Mouse (Mus musculus) limb, embryonic 14.5 days (tissue): ENCODE data around the gene Smyd3. TPM values are rescaled to one million over a fixed set of nuclear protein-coding genes. Genes with fewer than 3 reads are reported as not detected.

Source experiments
- ATAC-seq: fragments of 200-750 bp; cut with Nextera tagmentation; 2 replicates; pipeline ENCODE4 v1.8.0; 2017; ENCODE audit warnings: low read depth, moderate number of reproducible peaks, moderate TSS enrichment; ENCODE audit not compliant: low FRiP score
- DNase-seq: peaks from one replicate; pipeline ENCODE4 v3.0.0-alpha.2; 2015; ENCODE audit warnings: low spot score
- H3K27ac ChIP-seq: fragments of 300-500 bp; sonication (generic); replicated peaks from 2 replicates; pipeline ENCODE4 v1.5.1; 2014; ENCODE audit warnings: low read depth, mild to moderate bottlenecking, low read length, moderate library complexity, mixed read lengths
- H3K27me3 ChIP-seq: fragments of 300-500 bp; sonication (generic); 2 replicates; pipeline ENCODE4 v1.6.1; 2014; ENCODE audit warnings: low read length, mixed read lengths; ENCODE audit not compliant: control insufficient read depth, insufficient read depth
- H3K36me3 ChIP-seq: fragments of 300-500 bp; sonication (generic); 2 replicates; pipeline ENCODE4 v1.6.1; 2014; ENCODE audit warnings: mild to moderate bottlenecking, low read length, moderate library complexity, mixed read lengths; ENCODE audit not compliant: control insufficient read depth, insufficient read depth
- H3K4me1 ChIP-seq: fragments of 300-500 bp; sonication (generic); 2 replicates; pipeline ENCODE4 v1.6.1; 2014; ENCODE audit warnings: antibody characterized with exemption, low read length, mixed read lengths; ENCODE audit not compliant: control insufficient read depth, insufficient read depth
- H3K4me2 ChIP-seq: fragments of 300-500 bp; sonication (generic); replicated peaks from 2 replicates; pipeline ENCODE4 v1.6.1; 2014; ENCODE audit warnings: low read depth, mild to moderate bottlenecking, low read length, moderate library complexity; ENCODE audit not compliant: severe bottlenecking
- H3K4me3 ChIP-seq: fragments of 300-500 bp; sonication (generic); replicated peaks from 2 replicates; pipeline ENCODE4 v1.5.1; 2014; ENCODE audit warnings: low read length
- H3K9ac ChIP-seq: fragments of 300-500 bp; sonication (generic); 2 replicates; pipeline ENCODE4 v1.6.1; 2014; ENCODE audit warnings: mild to moderate bottlenecking, low read depth, low read length, moderate library complexity; ENCODE audit not compliant: severe bottlenecking
- H3K9me3 ChIP-seq: fragments of 300-500 bp; sonication (generic); 2 replicates; pipeline ENCODE4 v1.6.1; 2016; ENCODE audit warnings: low read length; ENCODE audit not compliant: control insufficient read depth
- POLR2A ChIP-seq: fragments of 200-500 bp; IDR thresholded peaks from 2 replicates; pipeline ENCODE4 v1.8.0; 2012; ENCODE audit warnings: inconsistent platforms, mild to moderate bottlenecking, moderate library complexity, borderline replicate concordance; ENCODE audit not compliant: insufficient read depth, insufficient read length; ENCODE audit errors: extremely low read depth
- WGBS: fragments of 180-500 bp; shearing (Covaris S2); extraction: QIAGEN DNeasy Blood & Tissue Kit; methylation state at CpG from one replicate; pipeline ENCODE4 v1.1.7; 2014; 5-methylcytosine and 5-hydroxymethylcytosine counted together
- polyA plus RNA-seq, 2 experiments: library from polyadenylated mRNA; depleted of rRNA in 1 of 2; stranded (reverse) in 1 of 2; unstranded in 1 of 2; fragments of >200 nt; fragmentation: Nextera tagmentation in 1 of 2; extraction: Ambion mirVana in 1 of 2; gene quantifications; 2 replicates each; pipeline versions ENCODE4 v1.2.1 to v1.2.3; 2012 to 2014

The Smyd3 gene
- polyA plus RNA-seq, 2 experiments = 9.8 to 21.5 TPM

- no peak overlapping the region for H3K4me3 ChIP-seq
- H3K27ac ChIP-seq = no peak overlapping the region
- 69% methylated on average over 5 of the region's 5 CpGs for WGBS
- DNase-seq (no peak), ATAC-seq (no peak)
- H3K9ac ChIP-seq = no peak overlapping the region
- no peaks in the 10 kb centered on the region for H3K27me3 ChIP-seq
- no peak for TF ChIP-seq POLR2A
- no peaks in the 10 kb centered on the region; the same call in 1 of the 2 replicates for H3K4me1 ChIP-seq
- no peak overlapping the region for H3K4me2 ChIP-seq
- H3K9me3 ChIP-seq = no peaks in the 10 kb centered on the region
- no peaks in the 10 kb centered on the region for H3K36me3 ChIP-seq
Observed at GRCm38 (mm10) chr1:179400835-179401234, 117.0 kb downstream of the Smyd3 start.

DNA sequence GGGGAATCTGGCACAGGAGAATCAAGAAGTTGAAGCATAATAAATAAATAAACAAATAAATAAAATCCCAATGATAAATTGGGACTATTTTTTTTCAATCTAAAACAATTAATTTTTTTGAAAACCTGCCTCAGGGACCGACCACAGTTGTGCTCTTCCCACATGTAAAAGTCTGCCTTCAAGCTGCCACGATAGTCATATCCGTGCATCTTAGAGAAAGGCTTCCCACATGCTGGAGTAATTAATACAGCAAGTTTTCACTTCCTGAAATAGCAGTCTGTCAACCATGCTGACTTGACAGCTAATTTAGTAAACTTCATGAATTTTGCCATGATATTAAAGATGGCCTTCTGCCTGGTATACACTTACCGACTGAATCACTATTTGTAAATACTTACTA, 119.2 kb downstream of the Smyd3 start:
- Histone ChIP-seq H3K4me1 (no peaks in the 10 kb centered on the region; the same call in 1 of the 2 replicates), H3K36me3 (no peaks in the 10 kb centered on the region), H3K4me2 (no peak overlapping the region), H3K27ac (no peak overlapping the region), H3K4me3 (no peak overlapping the region), H3K27me3 (no peaks in the 10 kb centered on the region), H3K9ac (no peak overlapping the region), H3K9me3 (no peaks in the 10 kb centered on the region)
- ATAC-seq (no peak), DNase-seq (no peak)
- no peak for TF ChIP-seq POLR2A
- 67% methylated on average over 4 of the region's 4 CpGs for WGBS

DNA sequence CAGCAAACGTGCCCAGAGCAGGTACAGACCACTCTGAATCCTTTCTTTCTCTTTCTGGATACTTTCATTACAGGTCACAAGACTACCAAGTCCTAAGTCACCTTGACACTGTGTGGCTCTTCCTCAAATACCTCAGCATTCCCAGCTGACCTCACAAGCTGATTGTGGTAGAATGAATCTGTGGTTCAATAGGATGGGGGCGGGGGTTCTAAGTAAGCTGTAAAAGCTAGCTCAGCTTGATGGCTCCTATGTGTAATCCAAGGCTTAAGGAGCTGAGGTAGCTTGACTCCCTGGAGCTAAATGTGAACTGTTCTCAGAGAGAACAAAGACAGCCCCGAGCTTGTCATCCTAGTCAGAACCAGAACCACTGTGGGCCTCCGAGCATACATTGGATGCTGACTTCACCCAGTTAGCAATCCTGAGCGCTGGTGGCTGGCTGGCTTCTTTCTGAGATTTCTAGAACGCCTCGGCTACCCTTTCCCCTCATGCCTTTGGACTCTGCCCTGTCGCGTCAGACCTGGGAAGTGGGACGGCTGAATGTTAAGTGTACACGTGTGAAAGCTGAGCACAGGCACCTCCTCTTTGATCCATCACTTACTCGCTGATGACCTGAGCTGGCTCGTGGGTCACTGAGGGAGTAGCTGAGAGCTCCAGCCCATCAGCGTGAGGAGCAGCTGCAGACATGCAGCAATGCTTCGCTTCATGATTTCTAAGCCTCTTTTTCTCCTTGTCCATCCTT, 131.4 kb downstream of the Smyd3 start:
- Histone ChIP-seq H3K4me1 (no peaks in the 10 kb centered on the region), H3K27ac (no peak overlapping the region), H3K9ac (no peak overlapping the region), H3K36me3 (no peaks in the 10 kb centered on the region), H3K4me3 (no peak overlapping the region), H3K27me3 (no peaks in the 10 kb centered on the region), H3K9me3 (no peaks in the 10 kb centered on the region), H3K4me2 (no peak overlapping the region)
- DNase-seq = no peak
- 37% methylated on average over 15 of the region's 15 CpGs for WGBS
- no peak for TF ChIP-seq POLR2A
- ATAC-seq = no peak

- H3K27ac ChIP-seq = no peak overlapping the region
- ATAC-seq (no peak), DNase-seq (no peak)
- no peaks in the 10 kb centered on the region for H3K27me3 ChIP-seq
- H3K9me3 ChIP-seq = no peaks in the 10 kb centered on the region
- H3K4me2 ChIP-seq = no peak overlapping the region
- 88% methylated on average over 7 of the region's 7 CpGs for WGBS
- H3K9ac ChIP-seq = no peak overlapping the region
- H3K36me3 ChIP-seq = no peaks in the 10 kb centered on the region
- H3K4me3 ChIP-seq = no peak overlapping the region
- no peak for TF ChIP-seq POLR2A
- no peaks in the 10 kb centered on the region for H3K4me1 ChIP-seq
Observed at GRCm38 (mm10) chr1:179385691-179386090, 132.2 kb downstream of the Smyd3 start.

DNA sequence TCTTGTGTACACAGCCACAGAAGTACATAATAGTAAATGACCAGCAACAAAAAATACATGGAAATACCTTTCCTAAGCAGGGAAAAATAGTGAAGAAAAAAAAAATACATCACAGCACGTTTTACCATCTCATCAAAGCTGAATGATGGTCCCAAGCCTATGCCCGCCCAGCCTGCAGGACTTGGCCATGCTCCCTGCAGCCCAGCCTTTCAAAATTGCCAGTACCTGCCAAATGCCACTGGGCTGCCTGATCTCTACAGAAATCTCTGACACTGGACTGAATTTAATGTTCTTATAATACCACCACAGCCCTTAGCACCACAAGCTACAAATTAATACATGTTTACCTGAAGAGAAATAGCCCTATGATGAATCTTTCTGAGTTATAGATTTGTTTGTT, 133.5 kb downstream of the Smyd3 start:
- ATAC-seq (no peak), DNase-seq (no peak)
- Histone ChIP-seq H3K9ac (no peak overlapping the region), H3K27me3 (no peaks in the 10 kb centered on the region), H3K4me3 (no peak overlapping the region), H3K36me3 (no peaks in the 10 kb centered on the region), H3K9me3 (no peaks in the 10 kb centered on the region), H3K27ac (no peak overlapping the region), H3K4me1 (no peaks in the 10 kb centered on the region), H3K4me2 (no peak overlapping the region)
- TF ChIP-seq POLR2A = no peak
- WGBS = 70% methylated on average over 2 of the region's 2 CpGs
